ENCODE assay signal across 10 mouse cellular contexts in genomic region chr17:34152923-34153322, GRCm38 (mm10). TPM values are rescaled to one million over a fixed set of nuclear protein-coding genes. Genes with fewer than 3 reads are reported as not detected.
A peak's percentile ranks its signal among the peaks of the same experiment; 100 is the strongest.
DNase-seq lines count a peak whose midpoint lies in the region; ATAC-seq and TF ChIP-seq lines count a peak whose summit lies in the region.
"Had no signal": no experiment of that assay in that cellular context is flagged by ENCODE, and none has a peak within 500 bp of the region (broad histone marks: within the 10 kb centered on the region; RNA-seq: fewer than 3 reads in every experiment).

Gene H2-DMb1 (plus strand): TSS chr17:34153072.

- no peaks in the 10 kb centered on the region for H3K27me3 ChIP-seq in liver, postnatal 0 days (ENCODE audit: insufficient read depth, low read length)
- H3K27me3 ChIP-seq in liver, embryonic 11.5 days (replicated peaks; ENCODE audit: control insufficient read depth, insufficient read depth, low read length): 0 out of 2 replicates have a peak, but pooled peaks cover under 1% of the 10 kb centered on the region
- H3K27me3 ChIP-seq: stomach, embryonic 15.5 days had no signal

- no peak within 1 kb of the TSS for H3K9ac ChIP-seq in liver, postnatal 0 days (replicated peaks)
- H3K9ac ChIP-seq in liver, embryonic 11.5 days (ENCODE audit: low read depth, low read length): no peak within 1 kb of the TSS
- H3K9ac ChIP-seq: stomach, embryonic 15.5 days had no signal

- H3K36me3 ChIP-seq in liver, postnatal 0 days (replicated peaks; ENCODE audit: insufficient read depth, low read length): no peaks in the 10 kb centered on the region
- H3K36me3 ChIP-seq in liver, embryonic 11.5 days (ENCODE audit: control insufficient read depth, insufficient read depth, low read length): no peaks in the 10 kb centered on the region
- H3K36me3 ChIP-seq: stomach, embryonic 15.5 days had no signal

- no peak for TF ChIP-seq CTCF in liver, postnatal 0 days (IDR thresholded peaks at IDR 0.05; ENCODE audit: low read depth)

- H3K4me3 ChIP-seq in liver, postnatal 0 days (ENCODE audit: low read depth, low read length): no peak within 1 kb of the TSS
- no peak within 1 kb of the TSS for H3K4me3 ChIP-seq in liver, embryonic 11.5 days (ENCODE audit: low read depth, low read length)
- H3K4me3 ChIP-seq: stomach, embryonic 15.5 days had no signal

- no peaks in the 10 kb centered on the region for H3K4me1 ChIP-seq in liver, postnatal 0 days (ENCODE audit: insufficient read depth)
- H3K4me1 ChIP-seq in liver, embryonic 11.5 days (replicated peaks; ENCODE audit: control insufficient read depth, insufficient read depth, low read length): no peaks in the 10 kb centered on the region
- H3K4me1 ChIP-seq: stomach, embryonic 15.5 days had no signal

- no peak within 1 kb of the TSS for H3K4me2 ChIP-seq in liver, postnatal 0 days (ENCODE audit: low read depth, low read length)
- H3K4me2 ChIP-seq in liver, embryonic 11.5 days: no peak within 1 kb of the TSS
- H3K4me2 ChIP-seq: stomach, embryonic 15.5 days had no signal

- 45% methylated on average over 4 of the region's 4 CpGs for WGBS in liver, postnatal 0 days (ENCODE audit: insufficient replicate concordance)
- WGBS in liver, embryonic 11.5 days: 64% methylated on average over 4 of the region's 4 CpGs

- no peak for TF ChIP-seq EP300 in liver, postnatal 0 days (IDR thresholded peaks at IDR 0.05; ENCODE audit: low read depth)

- no peaks in the 10 kb centered on the region for H3K9me3 ChIP-seq in liver, postnatal 0 days (ENCODE audit: low read length)
- H3K9me3 ChIP-seq in liver, embryonic 11.5 days (ENCODE audit: control insufficient read depth, low read length): no peaks in the 10 kb centered on the region
- H3K9me3 ChIP-seq: stomach, embryonic 15.5 days had no signal

- ATAC-seq in liver, postnatal 0 days: peak; percentile 59
- ATAC-seq in liver, embryonic 11.5 days (replicated peaks; ENCODE audit: low FRiP score): no peak

- no peak within 1 kb of the TSS for H3K27ac ChIP-seq in liver, postnatal 0 days (ENCODE audit: low read depth)
- no peak within 1 kb of the TSS for H3K27ac ChIP-seq in liver, embryonic 11.5 days (ENCODE audit: low read depth, low read length)
- H3K27ac ChIP-seq: stomach, embryonic 15.5 days had no signal

- peak; percentile 56 to 89 for DNase-seq in adrenal gland, adult (ENCODE audit: inconsistent age in 2 of 2, low spot score in 1 of 2)
- DNase-seq in adrenal gland, adult 18-20 months (ENCODE audit: low spot score in 2 of 2): no peak
- DNase-seq in liver, postnatal 0 days: no peak
- no peak for DNase-seq in liver, embryonic 11.5 days (ENCODE audit: low spot score)
- DNase-seq in embryo, embryonic 10.5 days (ENCODE audit: low spot score): peak; percentile 57
- peak; percentile 81 for DNase-seq in kidney, postnatal 14 days
- DNase-seq in retina, postnatal 1 day: peak; percentile 54
- DNase-seq in gastrocnemius, postnatal 4 days (ENCODE audit: low spot score in 2 of 2): no peak

RNA-seq across cellular contexts. Expression of gene H2-DMb1, which starts in this region (rescaled TPM):
- 10 to 100 TPM in 1 of 2 experiments, 1 to 10 TPM in 1; 8.5 to 13.3 TPM for total RNA-seq in adrenal gland, adult 18-20 months (2021)
- polyA plus RNA-seq in liver, postnatal 0 days (2015; fragmentation: Nextera tagmentation; extraction: Ambion mirVana): 3.9 and 4.0 TPM in 2 replicates
- 0.19 and 0.43 TPM in 2 replicates for polyA plus RNA-seq in liver, embryonic 11.5 days (2014; fragmentation: Nextera tagmentation; extraction: Ambion mirVana)
- total RNA-seq in gastrocnemius, postnatal 4 days (2021): 1 to 10 TPM in 1 of 2 experiments, under 1 TPM in 1; 0.70 to 1.4 TPM
- polyA plus RNA-seq: C2C12 had no signal

Comparison
In these comparisons a context has a peak if more than half of its experiments do, and no peak if none do; other contexts are left out.
1. RNA of gene H2-DMb1 (total RNA-seq): 8.5 to 13.3 TPM in adrenal gland, adult 18-20 months; 0.70 to 1.4 TPM in gastrocnemius, postnatal 4 days; every median in the first group is over 4 times any median in the second.
2. DNase-seq: peak in adrenal gland, adult (2 of 2), embryo, embryonic 10.5 days (single experiment), kidney, postnatal 14 days (single experiment) and retina, postnatal 1 day (single experiment); none in adrenal gland, adult 18-20 months (0 of 2), liver, postnatal 0 days (single experiment), liver, embryonic 11.5 days (single experiment) and gastrocnemius, postnatal 4 days (0 of 2).